Mouse (Mus musculus) E14TG2a.4 (cell line): Measurements from ENCODE around the gene Cenpi.

Experiments
- CTCF ChIP-seq: conservative IDR thresholded peaks from 2 replicates; pipeline ENCODE4 v1.5.1; 2014; ENCODE audit warnings: low read length
- NANOG ChIP-seq: IDR thresholded peaks from 2 replicates; pipeline ENCODE4 v1.6.1; 2014; ENCODE audit warnings: borderline replicate concordance, low read length, mixed read lengths

DNA sequence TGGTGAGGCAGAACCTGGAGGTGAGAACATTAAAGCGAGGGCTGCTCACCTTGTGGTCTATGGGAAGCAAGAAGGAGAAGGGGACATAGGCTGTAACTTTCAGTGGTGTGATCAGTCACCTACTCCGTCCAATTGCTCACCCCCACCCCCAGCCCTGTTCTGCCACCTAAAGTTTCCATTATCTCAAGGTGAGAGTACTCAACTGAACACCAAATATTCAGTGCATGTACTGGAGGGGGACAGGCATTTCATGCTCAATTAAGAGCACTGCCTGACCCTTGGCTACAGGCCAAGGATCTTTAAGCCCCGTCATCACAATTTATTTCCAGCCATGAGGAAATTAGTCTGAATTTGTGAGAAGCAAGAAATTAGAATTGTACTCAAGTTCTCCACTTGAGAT, 58.7 kb downstream of the Cenpi start:
- TF ChIP-seq CTCF (no peak), NANOG (no peak)
